Mouse (Mus musculus) C2C12 (cell line): ENCODE measurements at regions not wholly inside any gene's neighbourhood (a gene's known extent, or its start where the extent isn't known, plus 50 kb on each side); places are given as distances from the start of the nearest gene placed in this dataset.

Experiments used
- CEBPB ChIP-seq: IDR thresholded peaks from one replicate; pipeline ENCODE4 v1.6.1; 2011; ENCODE audit warnings: low read depth, mild to moderate bottlenecking, control low read depth, moderate library complexity
- CTCF ChIP-seq: IDR thresholded peaks from one replicate; pipeline ENCODE4 v1.5.1; 2011; ENCODE audit not compliant: control insufficient read depth, insufficient read depth, insufficient read length
- MAX ChIP-seq: IDR thresholded peaks from one replicate; pipeline ENCODE4 v1.6.1; 2011; ENCODE audit warnings: mild to moderate bottlenecking, control low read depth
- USF1 ChIP-seq: IDR thresholded peaks from one replicate; pipeline ENCODE4 v1.6.1; 2011; ENCODE audit warnings: low read depth, mild to moderate bottlenecking, control low read depth, moderate library complexity

DNA sequence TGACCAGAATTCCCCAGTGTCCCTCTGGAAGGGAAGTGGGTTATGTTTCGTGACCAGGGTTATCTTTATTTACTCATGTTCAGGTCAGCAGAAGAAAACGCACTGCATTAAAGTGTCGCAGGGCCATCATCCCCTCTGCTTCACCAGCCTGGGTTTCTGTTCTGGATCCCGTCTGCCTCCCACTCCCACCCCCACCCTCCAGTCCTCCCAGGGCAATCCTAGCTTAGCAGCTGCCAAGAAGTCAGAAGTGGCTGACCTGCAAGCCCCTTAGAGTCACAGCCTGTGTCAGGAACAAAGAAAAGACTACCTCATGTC, 155.4 kb upstream of the Npvf start:
- TF ChIP-seq USF1 = no peak
- TF ChIP-seq CTCF = no peak
- TF ChIP-seq CEBPB = no peak
- TF ChIP-seq MAX = no peak
